Mouse (Mus musculus): ENCODE measurements around the gene Psmb9. TPM values are rescaled to one million over a fixed set of nuclear protein-coding genes. Genes with fewer than 3 reads are reported as not detected.

Psmb9 gene
- polyA plus RNA-seq, 1 experiment = 4.7 TPM

DNA sequence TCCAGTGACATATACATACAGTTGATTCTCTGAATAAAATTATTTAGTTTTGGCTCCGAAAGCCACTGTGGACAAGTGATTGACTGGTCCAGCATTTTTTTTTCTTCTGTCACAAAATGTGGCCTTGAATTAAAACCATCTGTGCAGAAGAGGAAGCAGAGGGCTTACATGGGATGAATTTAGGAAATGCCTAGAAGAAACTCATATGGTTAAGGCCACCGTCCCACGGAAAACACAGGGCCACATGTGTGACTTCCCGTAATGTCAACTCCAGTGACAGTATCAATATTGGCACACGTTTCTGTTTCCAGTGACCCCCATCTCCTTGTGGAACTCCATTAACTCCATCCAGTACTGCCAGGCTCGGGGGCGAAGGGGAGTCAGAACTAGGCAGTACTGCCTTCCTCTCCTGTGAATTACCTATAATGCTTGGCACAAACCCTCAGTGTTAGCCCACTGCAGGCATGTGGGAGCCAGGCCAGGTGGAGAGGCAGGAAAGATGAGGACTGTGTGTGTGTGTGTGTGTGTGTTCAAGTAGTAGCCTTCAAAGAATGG lies 45.0 kb downstream of the Psmb9 start:
- no peak for DNase-seq (ENCODE audit: extremely low spot score in 1 of 2, low spot score in 1 of 2)

DNA sequence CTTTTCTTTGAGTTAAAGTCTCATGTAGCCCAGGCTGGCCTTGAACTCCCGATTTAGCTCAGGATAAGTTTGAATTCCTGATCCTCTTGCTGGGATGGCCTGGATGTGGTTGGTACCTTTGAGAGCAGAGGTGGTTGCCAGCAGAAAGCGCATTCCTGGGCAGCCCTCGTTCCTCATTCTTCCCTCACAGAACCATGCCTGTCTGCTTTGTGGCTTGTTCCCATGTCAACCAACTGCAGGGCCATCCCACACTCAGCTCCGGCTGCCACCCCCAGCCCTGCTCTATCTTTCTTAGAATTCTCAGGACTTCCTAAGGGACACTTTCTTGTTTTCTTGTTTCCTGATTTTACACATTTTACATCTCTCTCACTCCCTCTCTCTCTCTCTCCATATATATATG lies 46.1 kb downstream of the Psmb9 start:
- DNase-seq (ENCODE audit: extremely low spot score in 1 of 2, low spot score in 1 of 2) = peak in 1 of 2 experiments; percentile 57

DNA sequence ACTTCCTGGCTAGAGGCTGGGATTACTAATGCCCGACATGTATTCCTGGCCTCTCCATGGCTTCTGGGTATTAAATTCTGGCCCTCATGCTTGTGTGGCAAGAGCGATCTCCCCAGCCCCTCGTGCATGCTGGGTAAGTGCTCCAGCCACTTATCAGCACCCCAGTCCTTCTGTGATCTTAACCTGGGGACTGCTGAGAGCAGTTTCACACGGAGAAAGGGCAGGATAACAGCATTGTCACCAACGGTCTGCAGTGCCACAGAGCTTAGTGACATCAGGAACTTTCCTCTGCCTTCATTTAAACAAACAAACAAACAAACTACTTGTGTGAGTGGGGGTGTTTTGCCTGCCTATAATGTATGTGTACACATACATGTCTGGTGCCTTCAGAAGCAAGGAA lies 47.3 kb downstream of the Psmb9 start:
- DNase-seq (ENCODE audit: extremely low spot score in 1 of 2, low spot score in 1 of 2) = no peak

DNA sequence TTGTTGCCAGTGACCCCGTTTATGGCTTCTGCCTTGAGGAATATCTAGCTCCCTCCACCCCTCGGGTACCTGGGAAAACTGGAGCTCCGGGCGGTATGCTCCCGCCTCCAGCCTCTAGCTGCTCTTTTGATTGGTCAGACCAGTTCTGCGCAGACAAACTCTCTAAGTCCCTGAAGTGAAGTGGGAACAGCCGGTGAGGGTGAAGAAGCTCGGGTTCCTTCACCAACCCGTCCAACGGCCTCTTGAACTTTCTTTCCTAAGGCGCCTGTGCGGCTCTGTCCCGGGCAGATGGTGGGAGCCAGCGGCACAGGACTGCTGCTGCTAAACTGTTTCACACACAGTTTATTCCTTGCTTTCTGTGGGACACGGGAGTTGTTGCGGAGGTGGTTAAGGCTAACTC lies 48.1 kb downstream of the Psmb9 start:
- no peak for DNase-seq (ENCODE audit: extremely low spot score in 1 of 2, low spot score in 1 of 2)

DNA sequence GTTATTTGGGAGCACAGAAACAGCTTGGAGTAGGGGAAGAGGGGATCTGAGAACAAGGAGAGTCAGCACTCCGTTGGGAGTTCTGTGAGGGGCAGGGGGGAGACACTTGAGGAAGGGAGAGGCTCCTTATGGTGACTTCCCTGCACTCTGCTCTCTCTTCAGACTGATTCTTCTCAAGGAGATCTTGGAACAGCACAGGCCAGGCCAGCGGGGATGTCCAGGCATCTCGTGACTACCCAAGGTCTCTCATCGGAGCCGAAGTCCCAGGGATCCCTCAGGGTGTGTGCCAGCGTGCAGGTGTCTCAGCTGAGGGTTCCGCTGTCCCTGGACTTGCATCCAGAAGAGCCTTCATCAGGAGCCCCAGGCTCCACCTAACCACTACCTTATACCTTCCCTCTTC lies 48.9 kb downstream of the Psmb9 start:
- no peak for DNase-seq (ENCODE audit: extremely low spot score in 1 of 2, low spot score in 1 of 2)

DNA sequence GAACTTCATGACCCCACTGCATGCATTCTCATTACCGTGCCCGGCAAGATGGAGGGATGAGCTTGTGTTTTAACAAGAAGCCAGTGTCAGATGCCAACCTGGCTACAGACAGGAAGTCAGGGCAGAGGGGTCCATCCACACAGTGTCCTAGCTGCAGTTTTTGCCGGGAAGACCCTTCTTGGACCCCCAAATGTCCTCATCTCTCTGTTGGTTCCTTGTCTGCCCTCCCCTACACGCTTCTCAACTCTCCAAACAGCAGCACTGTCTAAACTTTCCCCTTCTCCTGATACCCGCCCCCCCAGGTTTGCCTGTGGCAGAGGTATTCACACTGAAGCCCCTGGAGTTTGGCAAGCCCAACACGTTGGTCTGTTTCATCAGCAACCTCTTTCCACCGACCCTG lies 50.0 kb downstream of the Psmb9 start:
- no peak for DNase-seq (ENCODE audit: extremely low spot score in 1 of 2, low spot score in 1 of 2)

DNA sequence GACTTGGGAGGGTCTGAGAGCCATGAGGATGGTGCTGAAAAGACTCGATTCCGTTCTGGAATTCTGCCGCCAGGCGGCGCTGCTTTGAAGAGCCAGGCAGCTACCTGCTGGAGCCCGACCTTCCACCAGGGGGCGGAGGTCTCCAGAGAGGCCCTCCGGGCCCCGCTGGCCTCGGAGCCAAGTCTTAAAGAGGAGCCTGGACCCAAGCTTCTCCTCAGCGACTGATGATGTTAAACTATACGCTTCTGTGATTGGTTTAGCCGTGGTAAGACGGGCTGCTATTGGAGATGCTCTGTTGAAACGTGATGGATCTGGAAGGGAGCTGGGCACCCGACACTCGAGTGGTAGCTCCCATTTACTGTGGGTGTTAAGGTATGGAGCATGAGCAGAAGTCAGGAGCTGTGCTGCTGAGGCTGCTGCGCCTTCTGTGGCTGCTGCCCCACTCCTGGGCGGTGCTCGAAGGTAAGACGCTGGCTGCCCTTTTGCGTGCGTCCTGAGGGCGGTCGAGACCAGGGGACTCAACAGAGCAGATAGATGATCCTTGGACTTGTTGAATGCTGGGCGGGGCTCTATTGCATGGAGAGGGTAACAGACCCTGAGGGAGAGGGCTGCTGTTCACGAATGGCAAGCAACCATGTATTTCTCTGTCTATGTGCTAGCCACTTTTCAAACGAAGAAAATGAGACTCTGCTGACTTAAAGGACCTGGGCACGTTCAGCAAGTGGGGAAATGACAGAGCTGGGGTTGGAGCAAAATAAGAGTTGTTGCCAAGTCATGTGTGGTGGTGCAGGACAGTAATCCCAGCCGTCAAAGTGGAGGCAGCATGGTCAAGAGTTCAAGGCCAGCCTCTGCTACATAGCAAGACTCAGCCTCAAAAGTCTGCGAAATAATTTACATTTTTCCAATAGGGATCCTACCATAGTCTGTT lies 52.0 kb downstream of the Psmb9 start:
- DNase-seq (ENCODE audit: extremely low spot score in 1 of 2, low spot score in 1 of 2) = peak; percentile 98 to 100

DNA sequence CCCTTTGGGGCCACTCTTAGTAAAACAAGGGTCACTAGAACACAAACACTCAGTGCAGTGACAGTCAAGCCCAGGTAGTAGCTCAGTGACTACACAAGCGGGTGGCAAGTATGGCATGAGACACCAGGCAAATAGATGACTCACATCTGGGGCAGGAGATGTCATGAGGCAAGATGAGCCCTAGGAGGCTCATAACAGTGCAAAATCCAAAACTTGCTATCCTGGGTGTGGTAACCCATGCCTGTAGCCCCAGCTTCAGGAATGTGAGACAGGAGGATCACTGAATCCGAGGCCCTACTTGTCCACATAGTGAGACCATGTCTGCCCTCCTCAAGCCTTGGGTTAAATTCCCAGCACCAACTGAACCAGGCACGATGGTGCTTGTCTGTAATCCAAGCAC lies 53.1 kb downstream of the Psmb9 start:
- no peak for DNase-seq (ENCODE audit: extremely low spot score in 1 of 2, low spot score in 1 of 2)

DNA sequence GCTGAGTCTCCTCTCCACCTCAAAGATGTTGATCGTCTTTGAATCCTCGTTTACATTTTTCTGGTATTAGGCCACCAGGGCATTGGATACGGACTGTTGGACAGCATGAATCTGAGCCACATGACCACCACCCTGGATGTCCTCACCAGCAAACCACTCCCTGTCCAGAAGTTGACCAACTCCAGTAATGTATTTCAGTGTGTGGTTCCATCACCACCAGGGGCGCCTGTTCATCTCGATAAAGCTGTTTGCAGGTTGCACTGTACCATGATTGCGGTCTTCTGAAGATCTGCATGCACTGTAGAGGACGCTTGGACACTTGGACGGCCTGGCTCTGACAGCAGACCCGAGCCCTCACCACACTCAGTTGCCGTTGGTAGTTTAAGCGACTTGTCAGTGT lies 54.3 kb downstream of the Psmb9 start:
- DNase-seq (ENCODE audit: extremely low spot score in 1 of 2, low spot score in 1 of 2) = no peak

Other genes starting within 250 kb of the Psmb9 start
- 101 and 130 TPM in 2 replicates for gene Pfdn6, start 247.4 kb downstream of the Psmb9 start, polyA plus RNA-seq (2012; rRNA removed)
- 13.3 and 13.7 TPM in 2 replicates for gene Wdr46, start 247.1 kb downstream of the Psmb9 start, polyA plus RNA-seq (2012; rRNA removed)
- gene B3galt4, start 236.3 kb downstream of the Psmb9 start, polyA plus RNA-seq (2012; rRNA removed) = 6.9 and 7.5 TPM in 2 replicates
- 69.5 and 70.5 TPM in 2 replicates for gene Vps52, start 232.0 kb downstream of the Psmb9 start, polyA plus RNA-seq (2012; rRNA removed)
- gene Rps18, start 231.8 kb downstream of the Psmb9 start, polyA plus RNA-seq (2012; rRNA removed) = 488 and 518 TPM in 2 replicates
- 75.5 and 94.5 TPM in 2 replicates for gene H2-K1, start 187.4 kb downstream of the Psmb9 start, polyA plus RNA-seq (2012; rRNA removed)
- gene Ring1, start 163.1 kb downstream of the Psmb9 start, polyA plus RNA-seq (2012; rRNA removed) = 80.9 and 89.6 TPM in 2 replicates
- 84.6 and 87.2 TPM in 2 replicates for gene H2-Ke6, start 159.7 kb downstream of the Psmb9 start, polyA plus RNA-seq (2012; rRNA removed)
- 101 and 102 TPM in 2 replicates for gene Slc39a7, start 156.1 kb downstream of the Psmb9 start, polyA plus RNA-seq (2012; rRNA removed)
- gene Rxrb, start 156.0 kb downstream of the Psmb9 start, polyA plus RNA-seq (2012; rRNA removed) = 69.5 and 79.4 TPM in 2 replicates
- gene Col11a2, start 148.3 kb downstream of the Psmb9 start, polyA plus RNA-seq (2012; rRNA removed) = 10.0 and 10.7 TPM in 2 replicates
- gene H2-Oa, start 95.4 kb downstream of the Psmb9 start, polyA plus RNA-seq (2012; rRNA removed) = 1.1 and 1.2 TPM in 2 replicates
- gene H2-DMa, start 68.2 kb downstream of the Psmb9 start, polyA plus RNA-seq (2012; rRNA removed) = 26.3 and 26.8 TPM in 2 replicates
- 167 and 194 TPM in 2 replicates for gene Brd2, start 65.1 kb downstream of the Psmb9 start, polyA plus RNA-seq (2012; rRNA removed)
- 0.99 and 1.1 TPM in 2 replicates for gene H2-DMb2, start 44.5 kb downstream of the Psmb9 start, polyA plus RNA-seq (2012; rRNA removed)
- 3.1 and 3.5 TPM in 2 replicates for gene H2-DMb1, start 34.7 kb downstream of the Psmb9 start, polyA plus RNA-seq (2012; rRNA removed)
- gene Tap1, start 211 bp downstream of the Psmb9 start, polyA plus RNA-seq (2012; rRNA removed) = 4.0 and 4.1 TPM in 2 replicates
- 10.1 and 12.1 TPM in 2 replicates for gene Psmb8, start 10.0 kb upstream of the Psmb9 start, polyA plus RNA-seq (2012; rRNA removed)
- gene Tap2, start 15.8 kb upstream of the Psmb9 start, polyA plus RNA-seq (2012; rRNA removed) = 9.1 and 10.1 TPM in 2 replicates
- 0.78 and 1.1 TPM in 2 replicates for gene H2-Ob, start 51.1 kb upstream of the Psmb9 start, polyA plus RNA-seq (2012; rRNA removed)
- gene H2-Ab1, start 69.9 kb upstream of the Psmb9 start, polyA plus RNA-seq (2012; rRNA removed) = 4.7 and 5.2 TPM in 2 replicates
- gene H2-Aa, start 100.1 kb upstream of the Psmb9 start, polyA plus RNA-seq (2012; rRNA removed) = 3.4 and 3.8 TPM in 2 replicates
- gene H2-Eb1, start 118.1 kb upstream of the Psmb9 start, polyA plus RNA-seq (2012; rRNA removed) = 3.2 and 5.1 TPM in 2 replicates
- gene H2-Eb2, start 137.9 kb upstream of the Psmb9 start, polyA plus RNA-seq (2012; rRNA removed) = not detected in 2 replicates
- gene Btnl2, start 167.1 kb upstream of the Psmb9 start, polyA plus RNA-seq (2012; rRNA removed) = 0.06 TPM in 1 of 2 replicates, not detected in the other
- gene Btnl1, start 189.4 kb upstream of the Psmb9 start, polyA plus RNA-seq (2012; rRNA removed) = not detected in 2 replicates
- gene BC051142, start 211.1 kb upstream of the Psmb9 start, polyA plus RNA-seq (2012; rRNA removed) = 10.7 and 11.1 TPM in 2 replicates

Measured in frontal cortex, adult 2 months (tissue).